Mouse (Mus musculus) thymus, postnatal 4 days (tissue): ENCODE measurements around the gene Rhbdd1.

ENCODE experiments used
- DNase-seq: peaks from one replicate; pipeline ENCODE4 v3.0.0; 2021

Rhbdd1 gene

DNA sequence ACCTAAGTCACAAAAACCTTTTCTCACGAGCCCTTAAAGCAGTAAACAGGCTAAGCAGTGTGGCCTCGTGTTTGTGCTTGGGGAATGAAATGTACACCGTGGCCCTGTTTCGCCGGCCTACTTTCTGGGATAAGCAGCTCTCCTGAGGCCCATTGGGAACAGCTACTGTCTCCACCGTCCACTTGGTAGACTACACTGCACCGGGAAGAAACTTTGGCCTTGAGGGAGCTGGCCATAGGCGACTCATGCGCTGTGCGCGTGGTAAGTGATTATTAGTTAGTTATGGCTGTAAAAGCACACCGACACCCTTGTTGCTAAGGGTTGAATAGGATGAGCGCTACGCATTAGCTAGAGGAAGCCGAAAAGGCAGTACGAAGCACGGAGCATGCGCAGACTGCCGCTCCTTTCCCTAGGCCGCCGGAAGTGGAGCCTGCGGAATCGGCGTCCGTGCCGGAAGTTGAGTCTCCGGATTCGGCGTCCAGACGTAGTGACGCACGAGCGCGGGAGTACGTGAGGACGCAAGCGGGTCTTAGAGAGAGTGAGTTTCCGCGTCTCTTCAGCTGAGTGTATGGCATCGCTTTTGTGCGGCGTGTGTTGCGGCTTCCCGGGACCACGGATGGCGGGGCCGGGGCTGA, at the start of gene Rhbdd1:
Rhbdd1 (plus strand) TSS at position 342 of the 635 bp plus-strand sequence.
- DNase-seq, result peak; percentile 98

DNA sequence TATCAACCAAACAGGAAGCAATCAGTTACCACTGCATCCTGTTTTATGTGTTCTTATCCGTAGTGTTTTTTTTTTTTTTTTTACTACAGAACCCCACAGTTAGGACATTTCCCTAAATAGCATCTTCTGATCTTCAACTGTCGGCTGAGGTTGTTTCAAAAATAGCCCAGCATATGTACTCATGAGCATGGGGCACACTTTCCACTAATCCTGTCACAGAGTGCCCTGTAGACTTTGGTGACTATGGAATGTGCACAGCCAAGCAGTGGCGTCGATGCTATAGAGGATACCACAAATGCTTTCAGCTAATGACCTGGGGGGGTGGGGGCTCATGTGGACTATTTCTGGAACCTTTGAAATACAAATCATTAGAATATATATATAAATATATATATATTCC, 48.7 kb upstream of the Rhbdd1 start:
- no peak for DNase-seq

DNA sequence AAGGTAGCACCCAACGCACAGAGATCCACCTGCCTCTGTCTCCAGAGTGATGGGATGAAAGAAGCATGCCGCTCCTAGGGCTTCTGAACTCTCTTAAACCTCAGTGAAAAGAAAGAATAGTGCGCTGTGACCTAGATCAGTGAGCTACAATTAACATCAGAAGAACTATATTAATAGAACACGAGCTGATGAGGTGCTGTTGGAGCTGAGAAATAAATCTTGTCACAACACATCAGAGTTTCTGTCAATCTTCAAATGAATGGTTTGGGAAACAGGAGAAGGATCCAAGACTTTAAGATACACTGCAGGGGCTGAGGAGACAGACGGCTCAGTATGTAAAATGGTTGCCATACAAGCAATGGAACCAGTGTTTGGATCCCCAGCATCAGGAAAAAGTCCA, 44.0 kb upstream of the Rhbdd1 start:
- no peak for DNase-seq

DNA sequence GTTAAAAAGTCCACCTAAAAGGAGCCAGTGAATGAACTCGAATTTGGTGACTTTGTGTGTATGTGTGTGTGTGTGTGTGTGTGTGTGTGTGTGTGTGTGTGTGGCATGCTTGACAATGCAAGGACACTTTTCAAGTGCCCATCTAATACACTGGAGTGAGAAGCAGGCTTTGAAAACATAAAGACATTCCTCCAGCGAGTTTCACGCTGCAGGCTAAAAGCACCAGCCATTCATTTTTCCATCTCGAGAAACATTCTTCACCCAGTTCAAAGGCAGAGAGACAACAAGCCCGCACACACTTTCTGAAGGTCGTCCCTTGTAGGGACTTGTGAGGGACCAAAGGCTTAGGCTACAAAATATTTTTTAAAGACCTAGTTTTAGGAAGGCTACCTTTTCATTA, 42.7 kb upstream of the Rhbdd1 start:
- no peak for DNase-seq

DNA sequence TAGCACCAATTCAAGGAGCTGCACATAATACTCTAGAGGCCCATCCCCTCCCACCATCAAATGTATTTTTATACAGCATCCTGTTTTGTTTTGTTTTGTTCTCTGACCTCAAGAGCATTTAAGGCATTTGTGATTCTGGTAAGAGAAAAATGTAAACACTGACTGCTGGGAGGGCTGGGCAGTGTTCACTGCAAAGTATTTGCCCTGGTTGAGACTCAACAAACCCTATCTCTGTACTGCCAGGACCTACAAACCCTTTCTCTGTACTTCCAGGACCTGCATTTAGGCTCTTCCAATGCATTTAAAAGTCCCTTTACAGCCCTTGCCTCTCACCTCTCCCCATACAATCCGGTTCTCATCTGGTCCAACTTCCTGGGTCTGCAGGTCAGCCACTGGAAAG, 41.9 kb upstream of the Rhbdd1 start:
- no peak for DNase-seq

DNA sequence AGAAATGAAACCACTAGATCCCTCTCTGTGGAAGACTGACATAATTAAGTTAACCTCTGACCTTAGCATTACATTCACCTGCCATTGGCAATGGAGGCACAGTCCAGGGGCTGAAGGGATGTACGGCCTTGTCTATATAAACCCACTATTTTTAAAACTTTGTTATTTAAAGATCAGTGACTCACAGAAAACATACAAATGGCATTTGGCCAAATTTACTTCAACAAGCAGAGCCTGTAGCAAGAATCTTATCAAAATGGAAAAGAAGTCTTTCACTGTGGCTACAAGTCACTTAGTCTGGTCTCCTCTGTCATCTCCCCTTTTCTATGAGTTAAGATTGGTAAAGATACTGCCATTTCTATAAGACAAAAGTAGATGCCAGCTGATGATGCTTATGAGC, 36.5 kb upstream of the Rhbdd1 start:
- no peak for DNase-seq

DNA sequence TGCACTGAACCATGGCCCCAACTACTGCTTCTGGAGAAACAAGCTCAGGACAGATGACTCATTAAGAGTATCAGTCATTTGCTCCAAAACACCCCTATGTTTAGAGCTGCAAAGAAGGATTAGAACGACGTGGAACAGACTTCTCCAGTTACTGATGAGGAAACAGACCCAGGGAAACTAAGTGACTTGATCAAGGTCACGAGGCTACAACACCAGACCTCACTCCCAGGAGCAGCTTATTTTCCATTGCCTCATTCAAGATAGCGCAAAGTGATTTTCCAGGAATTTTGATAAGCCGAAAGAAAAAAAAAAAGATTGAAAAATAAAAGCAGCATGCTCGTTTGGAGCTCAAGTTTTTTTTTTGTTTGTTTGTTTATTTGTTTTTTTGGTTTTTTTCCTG, 34.4 kb upstream of the Rhbdd1 start:
- no peak for DNase-seq

DNA sequence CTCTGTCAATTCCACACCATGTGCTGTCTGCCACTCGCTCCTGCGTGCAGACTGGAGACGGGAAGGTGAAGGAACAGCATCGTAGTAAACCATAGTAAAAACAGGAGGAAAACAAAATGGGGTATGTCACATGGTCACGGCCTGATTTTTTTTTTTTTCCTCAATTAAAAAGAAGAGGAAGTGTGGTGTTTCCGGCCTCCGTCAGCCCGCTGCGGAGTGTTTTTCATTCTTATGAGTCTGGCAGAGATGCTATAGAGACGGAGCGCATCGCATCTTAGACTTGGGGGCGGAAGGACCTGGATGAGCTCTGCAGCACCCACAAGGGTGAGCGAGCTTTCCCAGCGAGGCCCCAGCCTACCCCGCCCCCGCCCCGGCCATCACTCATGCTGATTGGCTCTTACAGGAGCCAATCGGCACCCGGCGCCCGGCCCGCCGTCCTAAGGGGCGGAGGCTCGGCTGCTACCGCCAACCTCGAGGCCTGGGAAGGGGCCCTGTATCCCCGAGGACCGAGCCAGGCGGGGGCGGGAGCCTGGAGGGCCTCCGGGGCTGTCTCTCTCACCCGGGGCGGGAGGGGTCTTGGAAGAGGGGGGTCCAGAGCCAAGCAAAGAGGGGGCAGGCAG, 33.1 kb upstream of the Rhbdd1 start:
- DNase-seq, result peak; percentile 84

DNA sequence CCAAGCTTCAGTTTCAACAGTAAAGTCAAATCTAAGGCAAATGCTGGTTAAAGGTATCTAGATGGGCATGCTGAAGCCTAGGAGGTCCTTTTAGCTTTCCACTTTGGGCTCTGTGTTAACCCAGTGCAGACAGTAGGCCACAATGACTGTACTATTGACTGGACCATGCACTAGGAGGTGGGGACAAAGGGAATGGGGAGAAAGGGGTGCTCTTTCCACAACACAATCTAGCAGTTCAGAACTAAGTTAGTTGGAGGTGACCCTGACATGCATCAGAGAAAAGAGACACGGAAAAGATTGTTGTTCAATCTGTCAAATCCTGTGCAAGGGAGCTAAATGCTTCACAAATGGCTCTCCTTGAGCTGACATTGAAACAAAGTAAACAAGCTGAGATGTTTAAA, 32.4 kb upstream of the Rhbdd1 start:
- peak; percentile 11 for DNase-seq

DNA sequence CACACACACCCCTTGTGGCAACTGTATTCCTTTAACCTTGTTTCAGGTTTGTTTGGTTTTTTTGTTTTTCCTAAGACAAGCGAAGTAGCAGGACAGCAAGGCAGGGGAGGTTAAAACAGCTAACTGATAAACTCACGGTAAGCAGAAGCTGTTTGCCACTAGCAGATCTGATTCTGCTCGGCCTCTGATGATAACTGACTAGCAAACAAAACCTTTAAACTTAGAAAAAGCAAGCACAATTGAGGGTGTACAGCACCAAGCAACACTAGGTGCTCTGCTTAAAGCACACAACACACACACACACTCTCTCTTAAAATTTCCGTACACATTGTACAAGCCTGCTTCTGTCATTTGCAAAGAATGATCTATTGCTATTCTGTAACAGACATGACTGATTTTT, 31.8 kb upstream of the Rhbdd1 start:
- DNase-seq, result no peak

DNA sequence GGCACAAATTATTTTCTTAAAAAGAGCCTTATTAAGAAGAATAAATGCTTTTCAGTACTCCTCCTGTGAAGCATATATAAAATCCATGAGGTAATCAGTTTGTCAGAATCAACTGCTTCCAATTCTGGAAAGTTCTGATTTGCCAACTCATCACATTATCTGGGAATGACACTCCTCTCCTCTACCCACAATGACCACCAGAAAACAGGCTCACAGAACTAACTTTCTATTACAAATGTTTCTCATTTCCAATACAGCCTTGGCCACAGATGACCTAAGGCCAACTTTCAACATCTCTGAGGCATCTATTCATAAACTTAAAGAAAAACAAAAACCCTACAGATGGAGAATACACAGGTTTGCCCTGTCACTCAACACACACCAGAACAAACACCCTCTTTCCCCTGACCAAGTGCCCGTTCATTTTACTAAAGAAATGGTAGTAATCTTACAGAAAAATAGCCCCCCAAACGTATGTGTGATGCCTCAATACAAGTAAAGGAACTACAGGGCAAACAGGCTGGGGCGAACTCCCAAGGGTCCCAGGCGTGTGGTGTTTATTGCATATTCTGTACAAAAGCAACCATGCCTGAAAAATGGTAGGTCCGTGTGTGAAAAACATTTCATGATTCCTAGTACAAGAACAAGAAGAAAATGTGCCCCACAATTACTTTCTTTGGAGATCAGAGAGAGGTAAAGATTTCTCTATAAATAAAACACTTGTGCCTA, 30.6 kb upstream of the Rhbdd1 start:
- no peak for DNase-seq

DNA sequence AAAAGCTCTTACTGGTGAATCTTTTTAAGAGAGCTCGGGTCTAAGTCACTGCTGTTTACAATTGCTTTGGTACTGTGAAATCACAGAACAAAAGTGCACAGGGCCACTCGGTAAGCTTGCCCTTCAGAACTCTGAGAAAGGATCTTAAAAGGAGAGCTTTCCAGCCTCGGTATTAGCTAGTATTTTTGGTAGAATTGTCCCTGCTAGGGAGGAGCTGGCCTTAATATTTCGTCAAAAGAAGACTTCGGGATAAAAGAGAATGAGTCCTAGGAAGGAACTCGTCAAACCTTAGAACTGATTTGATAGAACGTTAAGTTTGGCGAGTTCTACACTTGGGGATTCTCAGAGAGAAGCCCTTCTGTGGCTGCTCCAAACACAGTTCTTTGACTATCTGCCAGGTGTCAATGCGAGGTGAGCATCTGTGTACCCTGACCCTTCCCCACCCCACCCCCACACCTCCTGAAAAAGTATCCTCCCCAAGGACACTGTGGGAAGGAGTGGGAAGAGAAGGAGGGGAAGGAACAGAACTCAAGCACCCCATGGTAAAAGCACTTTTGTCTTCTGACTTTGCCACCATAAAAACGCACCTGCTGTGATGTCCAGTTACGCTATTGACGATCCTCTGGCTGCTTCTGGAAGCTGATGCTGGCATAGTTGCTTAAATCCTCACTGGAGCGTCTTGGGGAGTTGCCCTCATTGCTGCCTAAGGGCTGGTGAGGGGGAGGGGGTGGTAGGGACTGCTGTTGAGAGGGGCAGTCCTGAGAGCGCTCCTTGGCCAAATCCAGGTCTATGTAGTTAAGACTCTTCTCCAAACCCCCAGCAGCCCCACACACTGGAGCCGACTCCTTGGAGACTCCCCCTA, 29.8 kb upstream of the Rhbdd1 start:
- no peak for DNase-seq

DNA sequence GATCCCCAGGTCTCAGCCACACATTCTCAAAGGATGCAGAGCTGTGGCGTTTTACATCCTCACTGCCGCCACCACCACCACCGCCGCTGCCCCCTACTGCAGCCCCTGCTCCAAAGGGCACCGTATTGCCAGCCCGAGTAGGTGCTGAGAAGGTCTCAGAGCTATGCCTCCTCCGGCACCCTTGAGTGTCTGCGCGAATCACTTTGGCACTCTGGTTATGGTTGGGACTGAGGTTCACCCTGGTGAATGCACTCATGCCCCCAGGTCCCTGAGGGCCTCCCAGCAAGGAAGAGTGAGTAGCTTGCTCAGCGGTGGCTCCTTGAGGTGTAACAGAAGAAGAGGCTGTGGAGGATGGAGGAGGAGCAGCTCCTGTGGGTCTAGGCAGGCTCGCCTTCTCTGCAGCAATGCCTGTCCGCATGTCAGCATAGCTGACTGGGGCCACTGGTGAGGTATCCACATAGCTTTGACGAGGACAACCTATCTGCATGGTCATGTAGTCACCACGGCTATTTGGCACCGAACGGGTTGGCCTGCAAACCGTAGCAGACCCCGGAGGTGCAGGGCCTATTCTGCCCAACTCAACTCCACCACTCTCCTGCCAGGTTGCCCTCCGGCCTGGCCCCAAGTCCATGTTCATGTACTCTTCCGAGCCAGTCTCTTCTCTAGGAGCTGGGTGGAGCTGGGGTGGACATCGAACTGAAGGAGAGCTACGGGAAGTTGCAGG, 29.0 kb upstream of the Rhbdd1 start:
- DNase-seq, result peak; percentile 6

DNA sequence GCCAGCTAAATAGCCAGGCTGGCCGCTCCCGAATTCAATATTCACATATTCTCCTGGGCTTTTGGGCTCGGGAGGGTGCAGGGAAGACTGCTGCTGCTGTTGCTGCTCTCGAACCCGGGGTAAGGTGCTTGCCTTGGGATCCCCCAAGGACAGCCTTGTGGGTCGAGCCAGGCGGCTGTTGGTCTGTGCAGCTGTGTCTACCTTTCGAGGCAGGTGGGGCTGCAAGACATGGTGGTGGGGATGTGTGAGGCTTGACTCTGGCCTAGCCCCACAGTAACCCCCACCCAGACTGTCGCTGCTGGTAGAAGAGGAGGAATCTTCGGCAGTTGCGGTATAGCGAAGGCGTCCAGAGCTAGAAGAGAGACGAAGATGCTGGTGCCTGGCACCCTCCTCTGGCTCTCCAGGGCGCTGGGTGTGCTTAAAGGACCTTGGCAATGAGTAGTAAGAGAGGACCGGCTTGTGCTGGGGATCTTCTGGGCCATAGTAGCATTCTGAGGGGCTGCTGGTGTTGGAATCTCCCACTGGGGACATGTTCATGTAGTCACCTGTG, 28.4 kb upstream of the Rhbdd1 start:
- peak; percentile 6 for DNase-seq

DNA sequence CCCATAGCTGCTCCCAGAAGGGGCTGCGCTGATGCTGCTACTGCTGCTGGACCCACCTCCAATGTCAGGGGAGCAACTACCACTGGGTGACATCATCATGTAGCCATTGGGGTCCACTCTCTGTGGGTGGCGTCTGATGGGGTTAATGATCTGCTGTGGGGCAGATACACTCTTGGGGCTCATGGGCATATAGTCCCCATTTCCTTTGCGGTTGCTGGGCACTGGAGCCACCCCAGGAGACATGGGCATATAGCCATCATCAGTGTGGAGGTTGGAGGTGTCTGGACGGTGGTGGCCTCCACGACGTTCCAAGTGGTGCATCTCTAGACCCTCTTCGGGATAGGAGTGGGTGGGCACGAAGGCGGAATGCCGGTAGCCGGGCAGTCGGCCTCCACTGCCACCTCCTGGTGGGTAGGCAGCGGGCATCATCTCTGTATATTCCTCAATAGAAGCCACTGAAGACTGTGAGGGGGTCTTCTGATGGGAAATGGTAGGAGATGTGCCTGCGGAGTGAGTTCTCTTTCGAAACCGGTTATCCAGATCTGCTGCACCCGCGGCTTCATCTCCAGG, 27.7 kb upstream of the Rhbdd1 start:
- DNase-seq, result no peak

DNA sequence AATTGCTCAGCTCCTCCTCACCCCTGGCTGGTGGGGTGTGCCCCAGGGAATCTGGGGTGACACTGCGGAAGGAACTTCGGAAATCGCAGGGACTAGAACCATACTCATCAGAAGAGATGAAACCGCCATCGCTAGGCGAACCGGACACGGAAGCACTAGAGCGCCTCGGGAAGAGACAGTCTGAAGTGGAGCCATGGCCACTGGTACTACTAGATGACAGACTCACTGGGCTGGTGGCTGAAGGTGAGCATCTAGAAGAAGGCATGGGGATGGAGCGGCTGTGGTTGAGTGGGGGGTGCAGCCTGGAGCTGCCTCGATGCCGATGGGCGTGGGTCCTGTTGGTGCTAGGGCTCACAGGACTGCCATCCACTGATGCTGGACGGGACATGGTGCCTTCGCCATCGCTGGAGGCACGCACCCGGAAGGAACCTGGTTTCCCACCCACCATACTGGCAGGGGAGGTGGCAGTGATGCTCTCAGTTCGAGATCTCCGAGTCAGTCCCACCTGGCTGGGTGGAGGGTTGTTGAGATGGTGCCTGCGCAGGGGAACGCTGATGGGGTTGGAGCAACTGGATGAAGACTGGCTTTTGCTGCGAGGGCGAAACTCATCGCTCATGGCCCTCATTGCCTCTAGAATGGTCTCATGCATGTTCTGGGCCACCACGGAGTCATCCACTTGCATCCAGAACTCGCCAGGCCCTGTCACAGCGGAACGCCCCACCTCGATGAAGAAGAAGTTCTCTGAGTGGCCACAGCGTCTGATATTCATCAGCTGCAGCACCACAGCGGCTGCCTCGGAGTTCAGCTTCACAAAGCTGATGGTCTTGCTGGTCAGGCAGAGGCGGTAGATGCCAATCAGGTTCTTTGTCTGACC, 26.9 kb upstream of the Rhbdd1 start:
- DNase-seq, result peak; percentile 9

DNA sequence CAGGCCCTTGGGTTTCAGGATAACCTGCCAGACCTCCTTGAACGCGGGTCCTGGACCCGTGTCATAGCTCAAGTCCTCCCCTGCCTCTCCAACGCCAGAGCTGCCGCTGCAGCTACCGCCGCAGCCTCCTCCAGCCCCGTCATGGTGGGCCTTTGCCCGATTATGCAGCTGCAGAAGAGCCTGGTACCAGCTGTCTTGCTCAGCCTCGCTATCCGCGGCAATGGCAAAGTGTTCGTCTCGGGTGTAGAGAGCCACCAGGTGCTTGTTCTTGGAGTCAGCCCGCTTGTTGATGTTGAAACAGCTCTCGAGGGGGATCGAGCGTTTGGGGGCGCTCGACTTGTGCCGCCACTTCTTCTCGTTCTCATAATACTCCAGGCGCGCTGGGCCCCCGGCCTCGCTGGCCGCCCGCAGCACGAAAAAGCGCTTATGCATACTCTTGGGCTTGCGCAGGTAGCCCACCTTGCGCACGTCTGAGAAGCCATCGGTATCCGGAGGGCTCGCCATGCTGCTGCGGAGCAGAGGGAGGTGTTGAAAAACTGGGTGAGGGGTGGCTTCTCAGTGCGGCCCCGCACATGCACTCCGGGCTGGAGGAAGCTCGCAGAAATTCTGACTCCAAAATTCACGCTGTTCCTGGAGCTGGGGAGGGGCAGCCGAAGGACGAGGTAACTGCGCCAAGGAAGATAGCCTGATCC, 26.1 kb upstream of the Rhbdd1 start:
- DNase-seq, result peak; percentile 39

DNA sequence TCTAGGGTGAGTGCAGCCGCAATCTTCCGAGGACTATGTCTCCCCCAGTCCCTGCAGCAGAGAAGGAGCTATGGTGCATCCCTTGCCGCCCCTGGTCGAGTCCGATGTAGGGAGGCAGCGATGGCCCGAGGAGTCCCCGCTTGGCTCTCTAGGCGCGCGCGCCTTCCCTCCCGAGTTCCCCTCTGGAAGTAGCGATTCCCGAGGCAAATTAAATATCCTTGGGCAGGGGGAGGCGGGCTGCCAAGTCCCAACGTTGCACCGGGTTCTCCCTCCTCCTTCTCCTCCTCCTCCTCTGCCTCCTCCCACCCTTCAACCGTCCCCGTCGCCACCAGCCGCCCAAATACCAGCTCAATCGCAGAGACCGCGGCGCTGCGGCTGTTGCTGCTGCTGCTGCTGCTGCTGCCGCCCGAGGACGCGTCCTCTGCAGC, 25.5 kb upstream of the Rhbdd1 start:
- DNase-seq, result peak; percentile 58

DNA sequence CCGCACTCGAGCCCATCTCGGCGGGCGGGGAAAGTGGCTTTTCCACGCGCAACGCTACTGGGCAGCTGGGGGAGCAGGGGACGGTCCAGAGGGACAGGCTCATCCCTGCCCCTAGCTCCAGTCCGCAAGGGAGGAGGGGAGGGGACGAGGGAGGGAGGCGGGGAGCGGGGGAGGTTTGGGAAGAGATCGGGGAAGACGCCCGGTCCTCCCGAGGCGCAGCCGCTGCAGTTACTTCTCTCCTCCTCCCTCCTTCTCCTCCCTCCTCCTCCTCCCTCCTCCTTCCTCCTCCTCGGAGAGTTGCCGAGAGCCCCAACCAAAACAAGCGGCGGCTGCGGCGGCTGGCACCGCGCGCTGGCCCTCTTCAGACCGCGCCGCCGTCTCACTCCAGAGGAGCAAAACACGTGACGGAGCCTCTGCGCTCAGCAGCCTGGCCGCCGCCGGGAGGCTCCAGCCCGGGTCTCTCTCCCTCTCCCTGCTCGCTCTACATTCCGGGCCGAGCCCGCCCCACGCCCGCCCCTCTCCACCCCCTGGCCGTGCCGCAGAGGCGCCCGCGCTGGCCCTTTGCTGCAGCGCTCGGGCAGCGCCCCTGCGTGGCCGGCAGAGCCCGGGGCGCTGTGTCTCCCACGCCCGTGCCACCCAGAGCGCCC, 25.0 kb upstream of the Rhbdd1 start, which contains the start of gene Irs1:
Irs1 (minus strand) TSS at position 266 of the 647 bp plus-strand sequence.
- DNase-seq, result peak; percentile 56
